Mouse (Mus musculus) myocyte (in vitro differentiated cells): ENCODE measurements at regions not wholly inside any gene's neighbourhood (a gene's known extent, or its start where the extent isn't known, plus 50 kb on each side); places are given as distances from the start of the nearest gene placed in this dataset.

Source experiments
- H3K27me3 ChIP-seq: one replicate; pipeline ENCODE4 v1.6.1; 2011; ENCODE audit not compliant: control insufficient read depth, insufficient read depth, insufficient read length
- H3K36me3 ChIP-seq: one replicate; pipeline ENCODE4 v1.6.1; 2011; ENCODE audit not compliant: control insufficient read depth, insufficient read depth
- H3K4me2 ChIP-seq: one replicate; pipeline ENCODE4 v1.6.1; 2011; ENCODE audit warnings: low read depth, control low read depth
- H3K4me3 ChIP-seq: one replicate; pipeline ENCODE4 v1.5.1; 2011; ENCODE audit warnings: mild to moderate bottlenecking, control low read depth, moderate library complexity
- H3K79me2 ChIP-seq: one replicate; pipeline ENCODE4 v1.6.1; 2011; ENCODE audit not compliant: control insufficient read depth, insufficient read depth
- H3ac ChIP-seq: one replicate; pipeline ENCODE4 v1.6.1; 2011; ENCODE audit not compliant: control insufficient read depth, insufficient read length
- CEBPB ChIP-seq: IDR thresholded peaks from 2 replicates; pipeline ENCODE4 v1.6.1; 2011; ENCODE audit warnings: mild to moderate bottlenecking, moderate library complexity; ENCODE audit not compliant: poor library complexity, insufficient read depth, severe bottlenecking
- E2F4 ChIP-seq: IDR thresholded peaks from one replicate; pipeline ENCODE4 v1.6.1; 2011; ENCODE audit warnings: mild to moderate bottlenecking, control low read depth, moderate library complexity; ENCODE audit not compliant: insufficient read depth
- MAX ChIP-seq: IDR thresholded peaks from one replicate; pipeline ENCODE4 v1.6.1; 2011; ENCODE audit warnings: low read depth, mild to moderate bottlenecking, control low read depth
- MYOD1 ChIP-seq, 3 experiments: IDR thresholded peaks; one replicate each; pipeline ENCODE4 v1.6.1; 2011; ENCODE audit warnings: control low read depth in 2 of 3, low read depth in 2 of 3, mild to moderate bottlenecking in 2 of 3, moderate library complexity in 1 of 3; ENCODE audit not compliant: insufficient read length in 2 of 3, control insufficient read depth in 1 of 3
- MYOG ChIP-seq, 3 experiments: IDR thresholded peaks; one replicate each; pipeline ENCODE4 v1.6.1; 2011; ENCODE audit warnings: control low read depth in 2 of 3, low read depth in 2 of 3, mild to moderate bottlenecking in 2 of 3; ENCODE audit not compliant: insufficient read length in 2 of 3, control insufficient read depth in 1 of 3, insufficient read depth in 1 of 3
- POLR2A ChIP-seq: IDR thresholded peaks from one replicate; pipeline ENCODE4 v1.6.1; 2011; ENCODE audit warnings: low read depth, mild to moderate bottlenecking, control low read depth, moderate library complexity; ENCODE audit not compliant: insufficient read length
- POLR2AphosphoS2 ChIP-seq: IDR thresholded peaks from one replicate; pipeline ENCODE4 v1.6.1; 2011; ENCODE audit warnings: low read depth, control low read depth; ENCODE audit not compliant: insufficient read length
- REST ChIP-seq: IDR thresholded peaks from one replicate; pipeline ENCODE4 v1.6.1; 2011; ENCODE audit warnings: mild to moderate bottlenecking, control low read depth, moderate library complexity; ENCODE audit not compliant: insufficient read depth, insufficient read length
- SRF ChIP-seq: IDR thresholded peaks from one replicate; pipeline ENCODE4 v1.6.1; 2011; ENCODE audit warnings: low read depth; ENCODE audit not compliant: control insufficient read depth, insufficient read length
- TCF12 ChIP-seq: IDR thresholded peaks from one replicate; pipeline ENCODE4 v1.6.1; 2011; ENCODE audit warnings: mild to moderate bottlenecking, control low read depth; ENCODE audit not compliant: poor library complexity, insufficient read depth, severe bottlenecking
- TCF3 ChIP-seq: IDR thresholded peaks from one replicate; pipeline ENCODE4 v1.6.1; 2011; ENCODE audit warnings: low read depth, control low read depth; ENCODE audit not compliant: insufficient read length
- USF1 ChIP-seq: IDR thresholded peaks from one replicate; pipeline ENCODE4 v1.6.1; 2011; ENCODE audit warnings: low read depth, mild to moderate bottlenecking, control low read depth, moderate library complexity

GRCm38 (mm10) chr2:84539096-84539495 lies 62.5 kb upstream of the Tfpi start:
- Histone ChIP-seq H3K36me3 (no peaks in the 10 kb centered on the region), H3K79me2 (no peaks in the 10 kb centered on the region), H3K4me3 (no peak overlapping the region), H3K4me2 (no peak overlapping the region), H3ac (no peak overlapping the region), H3K27me3 (no peaks in the 10 kb centered on the region)
- no peak for TF ChIP-seq USF1
- TF ChIP-seq POLR2AphosphoS2 = no peak
- TF ChIP-seq TCF3 = no peak
- no peak for TF ChIP-seq MAX
- TF ChIP-seq MYOG (IDR thresholded peaks at IDR 0.05; ENCODE audit: control insufficient read depth in 1 of 3, insufficient read depth in 1 of 3, insufficient read length in 2 of 3, low read depth in 2 of 3) = no peak
- TF ChIP-seq REST = no peak
- TF ChIP-seq POLR2A = no peak
- no peak for TF ChIP-seq CEBPB

- TF ChIP-seq POLR2A (no peak), SRF (no peak)
Observed at GRCm38 (mm10) chr2:84537957-84538356, 61.4 kb upstream of the Tfpi start.

GRCm38 (mm10) chr2:84531215-84531614 lies 54.6 kb upstream of the Tfpi start:
- Histone ChIP-seq H3K27me3 (no peaks in the 10 kb centered on the region), H3ac (no peak overlapping the region)

More at GRCm38 (mm10) chr2:84537957-84538356, 61.4 kb upstream of the Tfpi start:
- no peaks in the 10 kb centered on the region for H3K36me3 ChIP-seq
- H3K27me3 ChIP-seq = no peaks in the 10 kb centered on the region
- H3K4me2 ChIP-seq = no peak overlapping the region
- H3K4me3 ChIP-seq = no peak overlapping the region
- no peak overlapping the region for H3ac ChIP-seq
- no peaks in the 10 kb centered on the region for H3K79me2 ChIP-seq

GRCm38 (mm10) chr2:84528847-84529775 lies 52.5 kb upstream of the Tfpi start:
- H3K27me3 ChIP-seq = no peaks in the 10 kb centered on the region
- TF ChIP-seq E2F4 (no peak), TCF12 (no peak), MYOD1 (IDR thresholded peaks at IDR 0.05; ENCODE audit: control insufficient read depth in 1 of 3, insufficient read length in 2 of 3, low read depth in 2 of 3) (no peak), REST (no peak), POLR2A (no peak), MAX (no peak), POLR2AphosphoS2 (no peak), SRF (no peak), TCF3 (no peak), CEBPB (no peak), MYOG (IDR thresholded peaks at IDR 0.05; ENCODE audit: control insufficient read depth in 1 of 3, insufficient read depth in 1 of 3, insufficient read length in 2 of 3, low read depth in 2 of 3) (no peak), USF1 (no peak)
- H3K4me2 ChIP-seq = no peak overlapping the region
- no peak overlapping the region for H3ac ChIP-seq
- H3K4me3 ChIP-seq = no peak overlapping the region
- no peaks in the 10 kb centered on the region for H3K79me2 ChIP-seq
- no peaks in the 10 kb centered on the region for H3K36me3 ChIP-seq

More at GRCm38 (mm10) chr2:84531215-84531614, 54.6 kb upstream of the Tfpi start:
- TF ChIP-seq SRF (no peak), MYOG (IDR thresholded peaks at IDR 0.05; ENCODE audit: control insufficient read depth in 1 of 3, insufficient read depth in 1 of 3, insufficient read length in 2 of 3, low read depth in 2 of 3) (no peak), TCF3 (no peak), POLR2A (no peak), E2F4 (no peak), MAX (no peak), TCF12 (no peak), MYOD1 (IDR thresholded peaks at IDR 0.05; ENCODE audit: control insufficient read depth in 1 of 3, insufficient read length in 2 of 3, low read depth in 2 of 3) (no peak), CEBPB (no peak), REST (no peak), USF1 (no peak), POLR2AphosphoS2 (no peak)
- H3K79me2 ChIP-seq = no peaks in the 10 kb centered on the region
- no peak overlapping the region for H3K4me3 ChIP-seq
- no peaks in the 10 kb centered on the region for H3K36me3 ChIP-seq
- H3K4me2 ChIP-seq = no peak overlapping the region
